Mouse (Mus musculus) G1E (cell line): ENCODE data around the gene Chd6.

Experiments used
- CTCF ChIP-seq: IDR thresholded peaks from 2 replicates; pipeline ENCODE4 v1.5.1; 2012; ENCODE audit warnings: low read depth, low read length, inconsistent platforms, mixed read lengths
- GATA1 ChIP-seq: IDR thresholded peaks from 2 replicates; pipeline ENCODE4 v1.6.1; 2012; ENCODE audit warnings: borderline replicate concordance, low read length, inconsistent platforms, mixed read lengths
- GATA2 ChIP-seq: IDR thresholded peaks from 2 replicates; pipeline ENCODE4 v1.6.1; 2012; ENCODE audit warnings: low read depth, low read length, inconsistent platforms, borderline replicate concordance

DNA sequence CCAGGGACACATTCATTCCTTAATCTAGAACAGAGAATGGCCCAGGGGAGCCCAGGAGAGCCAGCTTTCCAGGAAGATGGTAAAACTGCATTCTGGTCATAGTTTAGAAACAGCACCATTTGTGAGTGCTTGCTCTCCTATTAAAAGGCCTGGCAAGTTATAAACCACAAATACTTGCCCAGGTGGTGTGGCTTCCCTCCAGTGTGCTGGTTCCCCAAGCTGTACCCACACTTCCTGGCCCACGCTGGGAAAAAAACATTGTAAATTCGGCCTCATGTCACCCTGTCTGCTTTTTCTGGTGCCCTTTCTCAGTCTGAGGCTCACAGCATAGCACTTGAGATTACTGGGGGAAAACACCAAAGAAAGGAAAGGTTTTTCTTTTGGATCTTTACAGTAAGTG lies 55.1 kb downstream of the Chd6 start:
- TF ChIP-seq CTCF: no peak
- TF ChIP-seq GATA1: no peak
- TF ChIP-seq GATA2: no peak
